Mouse (Mus musculus): ENCODE measurements around the gene Tecpr2.

- TF ChIP-seq CTCF (IDR thresholded peaks at IDR 0.05; ENCODE audit: low read depth) (no peak), EP300 (optimal IDR thresholded peaks at IDR 0.05) (no peak)
Observed at GRCm38 (mm10) chr12:110865989-110866388, 23.1 kb upstream of the Tecpr2 start.
